Mouse (Mus musculus): ENCODE data around the gene Qars. TPM values are rescaled to one million over a fixed set of nuclear protein-coding genes. Genes with fewer than 3 reads are reported as not detected.

Qars gene
- polyA plus RNA-seq, 1 experiment from 2014 or later = 70.1 TPM

GRCm38 (mm10) chr9:108516380-108517251, 9.1 kb downstream of the Qars start, which contains the start of gene Qrich1:
Gene Qrich1 (plus strand): TSS chr9:108516806.
- Histone ChIP-seq H3K9ac (replicated peaks) (peak within 1 kb of the TSS; percentile 90), H3K27me3 (no peaks in the 10 kb centered on the region), H3K4me1 (peaks cover 29% of the 10 kb centered on the region), H3K36me3 (peaks cover 43% of the 10 kb centered on the region), H3K4me3 (peak within 1 kb of the TSS; percentile 96), H3K27ac (replicated peaks) (peak within 1 kb of the TSS; percentile 99), H3K9me3 (no peaks in the 10 kb centered on the region), H3K4me2 (replicated peaks) (peak within 1 kb of the TSS; percentile 85)
- WGBS = 1% methylated on average over 54 of the region's 55 CpGs
- ATAC-seq (replicated peaks) = peak; percentile 97

- peaks cover 36% of the 10 kb centered on the region for H3K4me1 ChIP-seq
- ATAC-seq (replicated peaks) = peak; percentile 82
Measured at GRCm38 (mm10) chr9:108517253-108517930, 9.9 kb downstream of the Qars start.

GRCm38 (mm10) chr9:108517931-108518332, 10.4 kb downstream of the Qars start:
- H3K9me3 ChIP-seq = no peaks in the 10 kb centered on the region
- H3K36me3 ChIP-seq = peaks cover 31% of the 10 kb centered on the region
- H3K9ac ChIP-seq (replicated peaks) = peak overlapping the region; percentile 90
- H3K4me2 ChIP-seq (replicated peaks) = peak overlapping the region; percentile 85
- WGBS = 0% methylated on average over 13 of the region's 13 CpGs
- peak overlapping the region; percentile 99 for H3K27ac ChIP-seq (replicated peaks)
- peaks cover 36% of the 10 kb centered on the region for H3K4me1 ChIP-seq
- H3K27me3 ChIP-seq = no peaks in the 10 kb centered on the region
- peak; percentile 27; the same call in 1 of the 2 replicates for ATAC-seq (replicated peaks)
- H3K4me3 ChIP-seq = peak overlapping the region; percentile 96

More at GRCm38 (mm10) chr9:108517253-108517930, 9.9 kb downstream of the Qars start:
- Histone ChIP-seq H3K4me3 (peak overlapping the region; percentile 96), H3K9ac (replicated peaks) (peak overlapping the region; percentile 90), H3K27me3 (no peaks in the 10 kb centered on the region), H3K4me2 (replicated peaks) (peak overlapping the region; percentile 85), H3K9me3 (no peaks in the 10 kb centered on the region), H3K36me3 (peaks cover 36% of the 10 kb centered on the region), H3K27ac (replicated peaks) (peak overlapping the region; percentile 99)
- under 1% methylated on average over 70 of the region's 95 CpGs for whole genome bisulfite sequencing

GRCm38 (mm10) chr9:108521604-108522003, 14.1 kb downstream of the Qars start:
- H3K4me3 ChIP-seq = no peak overlapping the region
- no peak overlapping the region for H3K27ac ChIP-seq (replicated peaks)
- ATAC-seq (replicated peaks) = no peak
- no peak overlapping the region for H3K4me2 ChIP-seq (replicated peaks)
- H3K36me3 ChIP-seq = peaks cover 7% of the 10 kb centered on the region; the same call in 1 of the 2 replicates
- H3K27me3 ChIP-seq = no peaks in the 10 kb centered on the region
- no peak overlapping the region for H3K9ac ChIP-seq (replicated peaks)
- H3K4me1 ChIP-seq = peaks cover 31% of the 10 kb centered on the region
- 53% methylated on average over 2 of the region's 2 CpGs for WGBS
- H3K9me3 ChIP-seq = no peaks in the 10 kb centered on the region

- 92% methylated on average over 4 of the region's 4 CpGs for WGBS
- Histone ChIP-seq H3K27me3 (no peaks in the 10 kb centered on the region), H3K9me3 (no peaks in the 10 kb centered on the region), H3K27ac (replicated peaks) (no peak overlapping the region), H3K4me2 (replicated peaks) (no peak overlapping the region), H3K4me1 (peaks cover 31% of the 10 kb centered on the region), H3K36me3 (peaks cover 9% of the 10 kb centered on the region), H3K9ac (replicated peaks) (no peak overlapping the region), H3K4me3 (no peak overlapping the region)
- no peak for ATAC-seq (replicated peaks)
Measured at GRCm38 (mm10) chr9:108523341-108523740, 15.8 kb downstream of the Qars start.

GRCm38 (mm10) chr9:108525400-108525799, 17.9 kb downstream of the Qars start:
- peaks cover 25% of the 10 kb centered on the region for H3K36me3 ChIP-seq
- no peak overlapping the region for H3K4me2 ChIP-seq (replicated peaks)
- H3K4me3 ChIP-seq = no peak overlapping the region
- no peak for ATAC-seq (replicated peaks)
- no peak overlapping the region for H3K27ac ChIP-seq (replicated peaks)
- 80% methylated on average over 3 of the region's 3 CpGs for WGBS
- H3K27me3 ChIP-seq = no peaks in the 10 kb centered on the region
- no peaks in the 10 kb centered on the region for H3K9me3 ChIP-seq
- H3K9ac ChIP-seq (replicated peaks) = no peak overlapping the region
- H3K4me1 ChIP-seq = peaks cover 13% of the 10 kb centered on the region

GRCm38 (mm10) chr9:108530954-108531353, 23.4 kb downstream of the Qars start:
- no peak overlapping the region for H3K4me3 ChIP-seq
- ATAC-seq (replicated peaks) = no peak
- H3K4me2 ChIP-seq (replicated peaks) = no peak overlapping the region
- H3K9ac ChIP-seq (replicated peaks) = no peak overlapping the region
- H3K27me3 ChIP-seq = no peaks in the 10 kb centered on the region
- 96% methylated on average over 1 of the region's 1 CpGs for WGBS
- no peaks in the 10 kb centered on the region for H3K4me1 ChIP-seq
- no peaks in the 10 kb centered on the region for H3K9me3 ChIP-seq
- no peak overlapping the region for H3K27ac ChIP-seq (replicated peaks)
- H3K36me3 ChIP-seq = peaks cover 72% of the 10 kb centered on the region

- H3K9me3 ChIP-seq = no peaks in the 10 kb centered on the region
- H3K4me3 ChIP-seq = no peak overlapping the region
- 94% methylated on average over 1 of the region's 1 CpGs for WGBS
- H3K4me2 ChIP-seq (replicated peaks) = no peak overlapping the region
- no peaks in the 10 kb centered on the region for H3K4me1 ChIP-seq
- H3K27ac ChIP-seq (replicated peaks) = no peak overlapping the region
- H3K27me3 ChIP-seq = no peaks in the 10 kb centered on the region
- no peak for ATAC-seq (replicated peaks)
- H3K36me3 ChIP-seq = peaks cover 76% of the 10 kb centered on the region
- no peak overlapping the region for H3K9ac ChIP-seq (replicated peaks)
Measured at GRCm38 (mm10) chr9:108531496-108531895, 24.0 kb downstream of the Qars start.

GRCm38 (mm10) chr9:108540846-108541245, 33.3 kb downstream of the Qars start:
- ATAC-seq (replicated peaks) = no peak
- Histone ChIP-seq H3K9ac (replicated peaks) (no peak overlapping the region), H3K27ac (replicated peaks) (no peak overlapping the region), H3K4me3 (no peak overlapping the region), H3K4me2 (replicated peaks) (no peak overlapping the region), H3K4me1 (no peaks in the 10 kb centered on the region), H3K36me3 (peaks cover 83% of the 10 kb centered on the region), H3K9me3 (no peaks in the 10 kb centered on the region), H3K27me3 (no peaks in the 10 kb centered on the region)

- no peak overlapping the region for H3K27ac ChIP-seq (replicated peaks)
- peaks cover 88% of the 10 kb centered on the region for H3K36me3 ChIP-seq
- 94% methylated on average over 3 of the region's 3 CpGs for WGBS
- no peaks in the 10 kb centered on the region for H3K4me1 ChIP-seq
- no peaks in the 10 kb centered on the region for H3K27me3 ChIP-seq
- no peak overlapping the region for H3K4me2 ChIP-seq (replicated peaks)
- no peaks in the 10 kb centered on the region for H3K9me3 ChIP-seq
- ATAC-seq (replicated peaks) = no peak
- H3K4me3 ChIP-seq = no peak overlapping the region
- H3K9ac ChIP-seq (replicated peaks) = no peak overlapping the region
Measured at GRCm38 (mm10) chr9:108545986-108546385, 38.5 kb downstream of the Qars start.

GRCm38 (mm10) chr9:108546875-108547274, 39.4 kb downstream of the Qars start:
- peaks cover 88% of the 10 kb centered on the region for H3K36me3 ChIP-seq
- ATAC-seq (replicated peaks) = no peak
- no peaks in the 10 kb centered on the region for H3K4me1 ChIP-seq

GRCm38 (mm10) chr9:108559169-108559568, 51.7 kb downstream of the Qars start:
- ATAC-seq (replicated peaks) = no peak
- no peak overlapping the region for H3K4me2 ChIP-seq (replicated peaks)
- H3K9ac ChIP-seq (replicated peaks) = no peak overlapping the region
- WGBS = 95% methylated on average over 4 of the region's 4 CpGs
- H3K9me3 ChIP-seq = no peaks in the 10 kb centered on the region
- H3K36me3 ChIP-seq = peaks cover 65% of the 10 kb centered on the region
- no peak overlapping the region for H3K27ac ChIP-seq (replicated peaks)
- no peaks in the 10 kb centered on the region for H3K27me3 ChIP-seq
- peaks cover 14% of the 10 kb centered on the region for H3K4me1 ChIP-seq
- no peak overlapping the region for H3K4me3 ChIP-seq

More at GRCm38 (mm10) chr9:108546875-108547274, 39.4 kb downstream of the Qars start:
- Histone ChIP-seq H3K4me2 (replicated peaks) (no peak overlapping the region), H3K9ac (replicated peaks) (no peak overlapping the region), H3K27ac (replicated peaks) (no peak overlapping the region), H3K4me3 (no peak overlapping the region), H3K9me3 (no peaks in the 10 kb centered on the region), H3K27me3 (no peaks in the 10 kb centered on the region)
- 95% methylated on average over 1 of the region's 1 CpGs for WGBS

All from forebrain, embryonic 15.5 days (tissue).